Mouse (Mus musculus) frontal cortex, postnatal 10 days (tissue): ENCODE data around the gene Hif1an.

Experiments used
- DNase-seq, 2 experiments: peaks; one replicate each; pipeline ENCODE4 v3.0.0; 2022; ENCODE audit warnings: low spot score in 2 of 2, mixed read lengths in 1 of 2

Gene Hif1an

DNA sequence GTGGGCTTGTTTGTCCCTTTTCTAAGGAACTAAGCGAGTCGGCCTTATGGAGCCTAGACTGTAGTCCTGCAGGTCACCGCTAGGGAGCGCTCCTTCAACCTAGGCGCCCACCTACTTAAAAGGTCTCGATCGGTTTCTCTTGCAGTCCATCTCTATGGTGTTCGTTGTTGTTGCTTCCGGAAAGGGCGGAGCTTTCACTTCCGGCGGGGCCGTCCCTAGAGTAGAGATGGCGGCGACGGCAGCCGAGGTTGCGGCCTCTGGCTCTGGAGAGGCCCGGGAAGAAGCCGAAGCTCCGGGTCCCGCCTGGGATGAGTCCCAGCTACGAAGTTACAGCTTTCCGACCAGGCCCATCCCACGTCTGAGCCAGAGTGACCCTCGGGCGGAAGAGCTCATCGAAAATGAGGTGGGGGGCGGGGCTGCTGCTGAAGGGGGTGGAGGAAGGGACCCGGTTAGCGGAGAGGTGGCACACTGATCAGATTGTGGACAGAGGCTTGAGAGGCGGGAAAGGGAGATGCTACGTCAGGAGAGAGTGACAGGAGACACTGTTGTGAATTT is at the start of gene Hif1an:
TSS of gene Hif1an (plus strand) at position 199 of the 555 bp plus-strand sequence.
- DNase-seq: peak; percentile 88 to 91

DNA sequence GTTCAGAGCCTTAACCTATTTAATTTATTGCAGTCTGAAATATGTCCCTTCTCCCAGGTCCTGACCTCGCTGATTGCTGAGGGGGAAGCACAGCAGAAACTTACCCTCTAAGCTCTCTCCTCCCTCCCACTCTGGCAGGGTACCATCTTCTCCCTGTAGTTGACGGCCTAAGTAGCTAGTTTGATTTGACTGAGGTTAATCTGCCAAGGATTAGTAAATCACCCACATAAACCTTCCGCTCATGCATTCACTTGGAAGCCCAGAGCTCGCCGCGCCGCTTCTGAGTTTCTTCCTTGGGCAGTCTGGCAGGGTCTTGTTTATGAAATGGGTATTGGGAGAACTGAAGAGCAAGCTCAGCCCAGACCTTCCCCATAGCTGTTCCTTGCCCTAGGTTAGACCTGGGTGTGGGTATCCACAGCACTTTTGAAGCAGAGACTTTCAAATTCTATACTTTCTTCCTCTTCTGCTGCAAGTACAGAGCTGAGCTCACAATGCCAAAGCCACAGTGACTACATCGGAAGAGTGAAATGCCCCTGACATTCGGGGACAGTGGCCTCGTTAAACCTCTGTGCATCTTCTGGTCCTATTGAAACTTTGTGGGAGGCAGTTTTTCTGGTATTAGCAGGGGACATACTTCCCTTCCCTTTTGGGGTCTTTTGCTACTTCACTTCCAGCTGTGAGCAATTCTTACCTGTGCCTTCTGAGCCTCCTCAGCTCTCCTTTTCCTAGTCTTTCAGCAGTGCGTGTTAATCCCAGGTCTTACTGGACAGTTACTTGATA is 49.4 kb upstream of the Hif1an start:
- DNase-seq: no peak

- DNase-seq: no peak
Observed at GRCm38 (mm10) chr19:44513921-44514482, 48.6 kb upstream of the Hif1an start.

DNA sequence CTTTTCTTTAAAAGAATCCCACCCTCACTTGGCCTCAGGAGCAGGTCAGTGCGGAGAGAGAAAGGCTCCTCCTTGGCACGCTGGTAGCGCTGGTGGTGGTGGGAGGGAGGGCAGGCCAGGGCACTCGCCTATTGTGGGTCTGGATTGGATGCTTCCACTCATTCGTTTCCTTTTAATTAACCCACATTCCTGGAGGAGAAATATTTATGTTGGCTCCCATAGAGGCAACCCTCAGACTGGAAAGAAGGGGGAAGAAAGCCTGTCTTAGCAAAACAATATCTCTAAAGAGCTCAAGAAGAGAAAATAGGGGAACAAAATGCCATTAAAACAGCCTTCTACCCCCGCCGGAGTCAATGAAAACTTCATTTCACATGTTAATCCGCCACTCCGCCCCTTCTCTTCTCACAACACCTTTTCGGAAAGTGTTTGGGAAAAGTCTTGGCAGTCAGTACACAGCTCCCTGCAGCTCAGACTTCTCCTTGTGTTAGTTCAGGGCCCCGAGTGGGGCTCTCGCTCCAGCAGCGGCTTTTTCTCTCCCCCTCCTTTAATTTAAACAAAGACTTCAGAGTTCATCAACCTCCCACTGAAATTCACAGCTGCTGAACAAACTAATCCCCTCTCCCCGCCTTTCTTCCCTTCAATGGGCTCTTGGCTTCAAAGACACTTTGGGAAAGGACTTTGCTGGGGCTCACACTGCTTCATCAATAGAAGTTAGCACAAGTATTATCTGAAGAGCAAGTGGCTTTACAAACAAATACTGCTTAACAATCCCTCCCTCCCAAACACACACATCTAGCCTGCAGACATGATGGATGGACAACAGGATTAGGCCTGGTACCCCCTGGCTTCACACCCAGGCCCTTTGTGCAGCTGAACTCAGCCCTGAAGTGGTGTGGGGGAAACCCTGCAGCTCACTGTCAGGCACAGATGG is 47.9 kb upstream of the Hif1an start:
- DNase-seq: no peak

GRCm38 (mm10) chr19:44515769-44516168 is 46.9 kb upstream of the Hif1an start:
- DNase-seq: no peak

- DNase-seq: no peak
Observed at GRCm38 (mm10) chr19:44517996-44518768, 44.5 kb upstream of the Hif1an start.

- DNase-seq: no peak
Observed at GRCm38 (mm10) chr19:44519152-44519551, 43.5 kb upstream of the Hif1an start.

GRCm38 (mm10) chr19:44525551-44526205 is 37.0 kb upstream of the Hif1an start:
- DNase-seq: no peak

GRCm38 (mm10) chr19:44530018-44530417 is 32.6 kb upstream of the Hif1an start:
- DNase-seq: no peak

DNA sequence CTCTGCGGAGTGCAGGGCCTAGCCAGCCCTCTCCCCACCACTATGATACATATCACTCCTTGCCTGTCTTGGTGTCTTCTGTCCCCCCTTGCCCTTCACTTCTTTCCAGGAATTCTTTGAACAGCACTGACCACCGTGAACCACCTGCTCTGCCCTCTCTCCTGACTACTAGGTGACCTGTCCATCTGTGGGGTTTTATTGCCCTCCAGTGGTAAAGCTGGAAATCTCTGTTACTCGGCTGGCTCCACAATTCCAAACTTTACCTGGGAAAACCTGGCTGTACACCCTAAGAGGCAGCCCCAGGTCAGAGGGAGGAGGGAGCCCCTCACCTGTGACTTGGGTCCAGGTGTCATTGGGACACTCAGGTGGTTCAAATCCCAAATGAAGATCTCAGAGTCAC is 27.3 kb upstream of the Hif1an start:
- no peak for DNase-seq

- no peak for DNase-seq
Observed at GRCm38 (mm10) chr19:44537416-44537815, 25.2 kb upstream of the Hif1an start.

DNA sequence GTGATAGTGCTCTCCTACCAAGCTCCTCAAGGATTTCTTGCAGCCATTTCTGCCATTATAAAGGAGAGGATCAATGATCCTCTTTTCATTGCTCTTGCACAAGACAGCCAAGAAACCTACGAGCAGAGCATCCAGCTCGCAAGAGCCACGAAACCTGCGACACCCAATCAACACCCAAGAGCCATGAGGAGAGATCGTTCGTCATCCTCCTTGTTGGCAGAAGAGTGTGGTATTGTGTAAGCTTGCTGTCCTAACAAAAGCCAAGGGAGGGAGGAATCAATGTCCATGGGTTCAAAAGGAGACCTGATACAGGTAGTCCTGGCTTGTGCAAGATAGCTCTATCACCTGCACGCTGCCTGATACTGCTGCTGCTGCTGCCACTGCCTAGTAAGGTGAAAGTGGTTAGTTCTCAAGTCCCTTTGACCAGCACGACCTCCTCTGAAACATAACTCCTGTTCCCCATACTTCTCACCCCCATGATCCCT is 19.9 kb upstream of the Hif1an start:
- no peak for DNase-seq

GRCm38 (mm10) chr19:44544372-44544771 is 18.3 kb upstream of the Hif1an start:
- DNase-seq: no peak

- DNase-seq: peak in 1 of 2 experiments; percentile 57
Observed at GRCm38 (mm10) chr19:44544775-44545174, 17.9 kb upstream of the Hif1an start.

DNA sequence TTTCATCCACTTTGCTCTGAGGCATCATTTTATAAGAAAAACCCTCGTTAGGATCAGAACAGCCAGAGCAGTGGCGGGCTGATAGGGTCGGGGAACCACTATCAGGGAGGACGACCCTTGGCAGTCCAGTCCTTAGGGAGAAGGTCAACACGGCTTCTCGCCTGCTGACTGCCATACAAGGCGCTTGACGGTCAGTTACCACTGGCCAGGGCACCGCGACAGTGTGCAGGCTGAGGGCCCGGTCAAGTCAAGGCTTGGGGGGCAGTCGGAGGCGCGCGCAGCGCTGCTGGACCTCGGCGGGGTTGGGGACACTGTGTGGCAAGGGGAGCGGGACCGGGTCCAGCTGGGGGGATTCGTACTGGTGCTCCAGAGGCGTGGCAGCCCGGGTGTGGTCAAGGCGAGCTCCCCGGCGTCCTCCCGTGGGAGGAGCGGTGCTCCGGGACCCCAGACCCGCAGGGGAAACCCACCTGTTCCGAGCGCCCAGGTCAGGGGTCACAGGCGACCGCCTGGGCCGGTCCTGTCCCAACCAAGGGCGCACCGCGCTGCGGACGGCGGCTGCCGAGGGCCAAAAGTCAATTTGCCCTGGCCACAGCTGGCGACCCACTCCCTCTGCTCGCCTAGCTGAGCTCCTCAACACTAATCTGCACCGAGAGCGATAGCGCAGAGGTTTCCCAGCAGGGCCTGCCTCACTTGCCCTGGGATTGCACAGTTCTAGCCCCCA is 17.2 kb upstream of the Hif1an start, which contains the start of gene Sec31b:
TSS of gene Sec31b (minus strand) at position 544 of the 721 bp plus-strand sequence.
- peak in 1 of 2 experiments; percentile 25 for DNase-seq

DNA sequence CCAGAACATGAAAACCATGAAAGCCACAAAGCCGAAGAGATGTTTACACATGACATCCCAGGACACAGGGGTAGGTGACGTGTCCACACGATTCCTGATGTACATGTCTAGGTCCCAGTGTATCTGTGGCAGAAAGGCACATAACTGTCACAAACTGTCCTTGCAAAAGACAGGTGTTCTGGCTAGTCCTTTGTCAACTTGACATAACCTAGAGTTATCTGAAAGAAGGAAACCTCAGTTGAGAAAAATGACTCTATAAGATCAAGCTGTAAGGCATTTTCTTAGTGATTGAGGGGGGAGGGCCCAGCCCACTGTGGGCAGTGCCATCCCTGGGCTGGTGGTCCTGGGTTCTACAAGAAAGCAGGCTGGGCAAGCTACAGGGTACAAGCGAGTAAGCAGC is 9.9 kb upstream of the Hif1an start, which contains the start of gene Gm20538:
TSS of gene Gm20538 (minus strand) at position 101 of the 400 bp plus-strand sequence.
- no peak for DNase-seq

- no peak for DNase-seq
Observed at GRCm38 (mm10) chr19:44553286-44553685, 9.4 kb upstream of the Hif1an start.

DNA sequence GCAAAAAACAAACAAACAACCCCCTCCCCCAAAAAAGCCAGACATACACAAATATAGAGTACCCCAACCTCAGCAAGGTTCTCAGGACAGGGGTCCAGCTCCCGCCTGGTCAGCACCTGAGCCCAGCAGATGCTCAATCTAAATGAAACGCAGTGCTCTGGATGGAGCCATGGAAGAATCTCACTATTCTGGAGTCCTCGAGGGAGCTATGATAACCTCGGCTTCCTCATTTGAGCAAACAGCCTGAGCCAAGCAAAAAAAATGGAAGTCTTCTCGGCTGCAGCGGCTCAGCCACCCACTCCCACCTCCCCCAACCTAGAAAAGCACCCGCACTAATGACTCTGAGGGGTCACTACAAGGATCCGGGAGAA is 8.2 kb upstream of the Hif1an start:
- no peak for DNase-seq

DNA sequence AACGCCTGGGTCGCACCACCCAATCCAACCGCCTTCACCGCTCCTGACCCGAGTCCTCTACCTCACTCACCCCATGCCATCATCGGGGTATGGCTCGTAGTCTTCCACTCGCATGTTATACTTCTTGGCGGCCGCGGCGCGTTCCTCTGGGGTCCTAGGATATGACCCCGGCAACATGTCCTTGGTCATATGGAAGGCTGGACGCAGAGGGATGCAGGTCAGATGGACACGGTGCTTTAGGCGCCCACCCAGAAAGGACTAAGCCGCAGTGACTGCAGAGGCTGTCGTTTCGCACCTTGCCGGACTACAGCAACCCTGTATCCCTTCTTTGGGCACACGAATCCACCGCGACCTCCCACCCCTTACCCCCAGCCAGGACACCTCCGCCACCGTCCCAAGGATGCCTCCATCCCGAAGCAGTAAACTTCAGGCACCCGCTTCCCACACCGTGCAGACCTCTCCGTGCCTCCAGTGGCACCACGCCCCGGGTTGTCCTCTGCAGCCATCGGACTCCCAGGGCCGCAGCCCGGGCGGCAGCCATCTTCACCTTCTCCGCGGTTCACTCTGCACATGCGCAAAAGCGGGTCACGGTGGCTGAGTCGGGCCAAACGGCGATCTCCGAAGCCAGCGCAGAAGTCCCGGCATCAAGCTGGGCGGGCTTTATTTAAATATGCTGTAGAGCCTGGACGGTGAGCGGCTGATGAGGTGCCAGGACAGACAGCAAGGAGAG is 7.6 kb upstream of the Hif1an start, which contains the start of gene Ndufb8:
TSS of gene Ndufb8 (minus strand) at position 580 of the 730 bp plus-strand sequence.
- DNase-seq: peak; percentile 87 to 93
